Mouse (Mus musculus) hematopoietic stem cell, adult 5-6 weeks (primary cell): ENCODE data around the gene Rc3h1. TPM values are rescaled to one million over a fixed set of nuclear protein-coding genes. Genes with fewer than 3 reads are reported as not detected.

ENCODE experiments used
- ATAC-seq, 2 experiments: fragments of 125-278 bp in 1 of 2; replicated peaks in 1 of 2; 2 replicates each; pipeline ENCODE4 v1.8.0; 2016 to 2017; ENCODE audit warnings: inconsistent platforms in 2 of 2, mild to moderate bottlenecking in 2 of 2, moderate number of reproducible peaks in 2 of 2, low read depth in 1 of 2, moderate TSS enrichment in 1 of 2; ENCODE audit not compliant: low FRiP score in 2 of 2, poor library complexity in 2 of 2, severe bottlenecking in 2 of 2, insufficient read depth in 1 of 2, low TSS enrichment in 1 of 2
- total RNA-seq: library from RNA; stranded (forward); fragments of 172-1452, 232-1000 nt; gene quantifications from 2 replicates; pipeline ENCODE4 v1.2.3, GENCODE M21; 2017

The Rc3h1 gene
- total RNA-seq, 1 experiment from 2014 or later: 28.1 TPM

- no peak for ATAC-seq
Measured at GRCm38 (mm10) chr1:161005526-161005925, 99.3 kb downstream of the Rc3h1 start.

DNA sequence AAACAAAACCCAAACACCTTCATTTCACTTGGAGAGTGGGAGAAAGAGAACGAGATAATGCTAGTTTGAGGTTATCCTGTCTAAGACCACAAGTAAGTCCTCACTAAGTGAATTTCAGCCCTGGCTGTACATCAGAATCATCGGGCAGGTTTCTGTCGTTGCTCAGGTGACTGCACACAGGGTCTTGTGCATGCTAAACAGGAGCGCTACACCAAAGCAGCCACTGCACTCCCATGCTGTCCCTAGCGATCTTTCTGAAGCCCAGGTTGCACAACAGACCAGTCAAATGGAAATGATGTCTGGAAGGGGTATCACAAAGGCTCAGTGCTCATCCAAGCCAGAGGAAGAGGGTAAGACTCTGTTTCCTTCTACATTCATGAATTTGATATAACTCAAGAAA, 100.3 kb downstream of the Rc3h1 start:
- ATAC-seq: no peak

- ATAC-seq: no peak
Measured at GRCm38 (mm10) chr1:161008038-161008437, 101.8 kb downstream of the Rc3h1 start.

GRCm38 (mm10) chr1:161010436-161010835, 104.2 kb downstream of the Rc3h1 start:
- no peak for ATAC-seq

- no peak for ATAC-seq
Measured at GRCm38 (mm10) chr1:161016378-161016777, 110.2 kb downstream of the Rc3h1 start.

DNA sequence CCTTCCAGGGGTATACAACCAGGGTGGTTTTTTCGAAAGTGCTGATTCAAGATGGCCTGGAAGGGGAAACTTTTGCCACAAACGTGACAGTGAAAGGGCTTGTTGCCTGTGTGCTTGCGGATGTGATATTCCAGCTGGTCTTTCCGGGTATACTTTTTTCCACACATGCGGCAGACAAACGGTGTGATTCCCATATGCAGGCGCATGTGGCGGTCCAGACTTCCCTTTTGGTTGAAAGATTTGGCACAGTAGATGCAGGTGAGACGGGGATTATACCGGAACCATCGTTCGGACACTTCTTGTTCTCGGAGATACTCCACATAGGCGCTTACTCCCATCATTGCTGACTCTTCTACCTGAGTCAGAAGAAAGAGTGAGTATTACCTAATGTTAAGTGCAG, 113.8 kb downstream of the Rc3h1 start:
- no peak for ATAC-seq

Other genes starting within 250 kb of the Rc3h1 start
- gene Rabgap1l, start 113.2 kb upstream of the Rc3h1 start, total RNA-seq: 277 TPM in 2 replicates
- 1.0 and 2.3 TPM in 2 replicates for gene Serpinc1, start 72.2 kb downstream of the Rc3h1 start, total RNA-seq
- gene Zbtb37, start 128.4 kb downstream of the Rc3h1 start, total RNA-seq: 8.7 and 11.8 TPM in 2 replicates
- 29.7 and 35.8 TPM in 2 replicates for gene Dars2, start 164.2 kb downstream of the Rc3h1 start, total RNA-seq
- 6.2 and 7.2 TPM in 2 replicates for gene Cenpl, start 164.3 kb downstream of the Rc3h1 start, total RNA-seq
- 22.5 and 22.8 TPM in 2 replicates for gene Klhl20, start 225.1 kb downstream of the Rc3h1 start, total RNA-seq
- not detected in 2 replicates for gene Ankrd45, start 236.3 kb downstream of the Rc3h1 start, total RNA-seq